Mouse (Mus musculus) neural tube, embryonic 14.5 days (tissue): ENCODE measurements around the gene Adrb1. TPM values are rescaled to one million over a fixed set of nuclear protein-coding genes. Genes with fewer than 3 reads are reported as not detected.
"Not testable (repeated sequence)": the region's sequence is repeated elsewhere in the genome, so short reads cannot be mapped to it uniquely, and the experiment has no call there.

Experiments
- ATAC-seq: fragments of 200-750 bp; cut with Nextera tagmentation; 2 replicates; pipeline ENCODE4 v1.8.0; 2017; ENCODE audit warnings: low read depth, mild to moderate bottlenecking, moderate TSS enrichment, moderate library complexity
- H3K27ac ChIP-seq: fragments of 300-500 bp; sonication (generic); 2 replicates; pipeline ENCODE4 v1.5.1; 2014; ENCODE audit warnings: low read depth, mild to moderate bottlenecking, control low read depth, low read length, moderate library complexity, mixed read lengths
- H3K27me3 ChIP-seq: fragments of 300-500 bp; sonication (generic); 2 replicates; pipeline ENCODE4 v1.6.1; 2014; ENCODE audit warnings: low read length; ENCODE audit not compliant: control insufficient read depth, insufficient read depth
- H3K36me3 ChIP-seq: fragments of 300-500 bp; sonication (generic); 2 replicates; pipeline ENCODE4 v1.6.1; 2014; ENCODE audit warnings: low read length, mixed read lengths; ENCODE audit not compliant: control insufficient read depth, insufficient read depth
- H3K4me1 ChIP-seq: fragments of 300-500 bp; sonication (generic); 2 replicates; pipeline ENCODE4 v1.6.1; 2014; ENCODE audit warnings: low read length; ENCODE audit not compliant: control insufficient read depth, insufficient read depth
- H3K4me2 ChIP-seq: fragments of 300-500 bp; sonication (generic); 2 replicates; pipeline ENCODE4 v1.6.1; 2014; ENCODE audit warnings: mild to moderate bottlenecking, low read depth, low read length, control low read depth
- H3K4me3 ChIP-seq: fragments of 300-500 bp; sonication (generic); 2 replicates; pipeline ENCODE4 v1.5.1; 2014; ENCODE audit warnings: low read depth, low read length, control low read depth, mixed read lengths
- H3K9ac ChIP-seq: fragments of 300-500 bp; sonication (generic); replicated peaks from 2 replicates; pipeline ENCODE4 v1.6.1; 2014; ENCODE audit warnings: low read depth, mild to moderate bottlenecking, control low read depth, low read length, mixed read lengths
- H3K9me3 ChIP-seq: fragments of 300-500 bp; sonication (generic); 2 replicates; pipeline ENCODE4 v1.6.1; 2016; ENCODE audit warnings: low read length; ENCODE audit not compliant: control insufficient read depth
- WGBS: fragments of 180-500 bp; shearing (Covaris S2); extraction: QIAGEN DNeasy Blood & Tissue Kit; methylation state at CpG from one replicate; pipeline ENCODE4 v1.1.7; 2014; 5-methylcytosine and 5-hydroxymethylcytosine counted together
- polyA plus RNA-seq: library from polyadenylated mRNA; unstranded; fragments of >200 nt; fragmentation: Nextera tagmentation; extraction: Ambion mirVana; gene quantifications from 2 replicates; pipeline ENCODE4 v1.2.1, GENCODE M21; 2014

The Adrb1 gene
- polyA plus RNA-seq, 1 experiment from 2014 or later = 1.8 TPM

DNA sequence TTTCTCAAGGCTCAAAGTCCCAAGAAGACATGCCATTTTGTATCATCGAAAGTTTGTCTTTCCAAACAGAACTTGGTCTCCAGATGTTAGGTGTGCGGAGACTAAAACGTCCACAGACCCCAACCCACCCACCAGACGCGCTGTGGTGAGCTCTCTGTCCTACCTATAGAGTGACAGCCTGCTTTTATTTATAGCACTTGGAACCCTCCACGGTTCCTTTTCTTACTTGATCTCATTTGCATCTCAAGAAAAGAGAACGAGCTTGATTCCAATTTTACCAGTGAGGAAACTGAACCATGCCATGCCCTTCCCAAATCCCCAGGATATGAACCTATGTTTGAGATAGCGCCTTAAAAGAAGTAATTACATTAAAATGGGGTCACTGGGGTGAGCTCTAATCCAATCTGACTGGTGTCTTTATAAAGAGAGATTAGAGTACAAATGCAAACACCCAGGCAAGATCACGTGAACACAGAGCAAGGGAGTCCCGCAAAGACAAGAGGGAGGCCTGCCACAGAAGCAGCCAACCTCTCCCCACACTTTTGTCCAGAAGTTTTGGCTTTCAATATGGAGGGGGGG is 51.5 kb downstream of the Adrb1 start:
- Histone ChIP-seq H3K4me1 (no peaks in the 10 kb centered on the region), H3K9me3 (no peaks in the 10 kb centered on the region), H3K4me2 (no peak overlapping the region), H3K9ac (no peak overlapping the region), H3K27me3 (peaks cover 7% of the 10 kb centered on the region; the same call in 1 of the 2 replicates), H3K4me3 (no peak overlapping the region), H3K36me3 (no peaks in the 10 kb centered on the region), H3K27ac (no peak overlapping the region)
- 50% methylated on average over 10 of the region's 10 CpGs for WGBS
- no peak for ATAC-seq

DNA sequence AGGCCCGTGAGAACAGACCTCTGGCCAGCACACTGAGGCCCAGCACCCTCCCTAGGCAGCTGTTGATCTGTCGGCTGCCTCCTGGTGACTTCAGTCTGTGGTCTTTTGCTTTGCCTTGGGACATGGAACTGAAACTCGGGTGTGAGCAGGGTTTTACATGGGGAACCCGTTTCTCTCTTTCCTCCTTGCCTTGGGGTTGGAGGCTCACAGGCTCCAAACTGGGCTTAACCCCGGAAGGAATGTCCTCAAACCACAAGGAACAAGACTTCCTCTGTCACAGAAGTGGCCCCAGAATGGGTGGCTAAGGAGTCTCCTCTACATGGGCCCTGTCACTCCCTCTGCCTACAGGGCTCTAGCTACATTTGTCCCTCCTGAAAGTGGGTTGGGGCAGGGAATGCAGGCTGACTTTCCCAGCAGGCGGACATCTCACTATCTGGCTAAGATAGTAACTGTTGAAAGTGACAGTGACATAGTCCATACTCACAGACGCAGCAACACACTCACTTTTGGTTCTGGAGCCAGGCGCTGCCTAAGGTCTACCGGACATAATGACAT is 52.5 kb downstream of the Adrb1 start:
- Histone ChIP-seq H3K27ac (no peak overlapping the region), H3K27me3 (peaks cover 7% of the 10 kb centered on the region; the same call in 1 of the 2 replicates), H3K4me2 (no peak overlapping the region), H3K9me3 (no peaks in the 10 kb centered on the region), H3K4me3 (no peak overlapping the region), H3K36me3 (no peaks in the 10 kb centered on the region), H3K9ac (no peak overlapping the region), H3K4me1 (no peaks in the 10 kb centered on the region)
- ATAC-seq = no peak
- WGBS = 76% methylated on average over 9 of the region's 9 CpGs

DNA sequence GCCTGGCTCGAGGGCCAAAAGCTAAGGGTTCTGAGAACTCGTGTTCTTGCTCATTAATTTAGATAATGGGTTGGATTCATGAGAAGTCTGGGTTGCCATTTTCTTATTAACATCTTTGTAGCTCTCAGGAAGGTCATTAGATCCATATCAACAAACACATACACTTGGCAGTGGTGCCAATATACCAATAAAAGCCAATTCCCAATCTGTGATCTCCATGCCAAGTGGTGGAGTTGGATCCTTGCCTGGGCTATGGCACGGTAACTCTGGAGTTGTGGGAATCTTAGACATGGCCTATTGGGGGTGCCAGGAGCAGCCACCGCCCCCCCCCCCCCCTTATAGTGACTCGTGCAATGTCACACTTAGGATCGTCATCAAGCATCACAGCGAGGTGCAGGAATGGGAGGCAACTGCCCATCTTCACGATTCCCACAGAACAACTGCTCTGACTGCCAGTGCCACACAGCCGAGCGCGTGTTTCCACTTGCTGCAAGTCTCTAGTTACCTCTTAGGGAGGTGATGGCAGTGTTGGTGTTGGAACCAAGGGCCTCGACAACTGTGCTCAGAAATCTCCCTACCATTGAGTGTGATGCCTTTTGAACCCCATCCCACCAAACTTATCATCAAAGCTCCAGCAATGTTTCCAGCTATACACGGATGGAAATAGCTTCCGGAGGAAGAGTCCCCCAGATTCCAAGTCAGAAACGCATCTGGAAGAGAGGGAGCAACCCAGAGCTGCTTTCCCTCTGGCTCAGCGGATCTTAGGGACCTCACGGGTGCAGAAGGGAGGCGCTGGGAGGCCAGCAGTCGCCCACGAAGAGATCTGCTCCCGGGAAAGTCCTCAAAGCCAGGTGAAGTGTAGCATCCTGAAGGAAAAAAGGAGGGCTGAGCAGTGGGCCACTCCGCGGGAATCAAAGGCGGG is 53.2 kb downstream of the Adrb1 start:
- Histone ChIP-seq H3K9ac (no peak overlapping the region), H3K9me3 (no peaks in the 10 kb centered on the region), H3K36me3 (no peaks in the 10 kb centered on the region), H3K27ac (no peak overlapping the region), H3K27me3 (peaks cover 7% of the 10 kb centered on the region; the same call in 1 of the 2 replicates), H3K4me3 (0 out of 2 replicates have a peak overlapping the region, but pooled peaks have one; percentile 2), H3K4me2 (peak overlapping the region; percentile 30), H3K4me1 (no peaks in the 10 kb centered on the region)
- ATAC-seq = no peak
- 31% methylated on average over 24 of the region's 24 CpGs for WGBS

DNA sequence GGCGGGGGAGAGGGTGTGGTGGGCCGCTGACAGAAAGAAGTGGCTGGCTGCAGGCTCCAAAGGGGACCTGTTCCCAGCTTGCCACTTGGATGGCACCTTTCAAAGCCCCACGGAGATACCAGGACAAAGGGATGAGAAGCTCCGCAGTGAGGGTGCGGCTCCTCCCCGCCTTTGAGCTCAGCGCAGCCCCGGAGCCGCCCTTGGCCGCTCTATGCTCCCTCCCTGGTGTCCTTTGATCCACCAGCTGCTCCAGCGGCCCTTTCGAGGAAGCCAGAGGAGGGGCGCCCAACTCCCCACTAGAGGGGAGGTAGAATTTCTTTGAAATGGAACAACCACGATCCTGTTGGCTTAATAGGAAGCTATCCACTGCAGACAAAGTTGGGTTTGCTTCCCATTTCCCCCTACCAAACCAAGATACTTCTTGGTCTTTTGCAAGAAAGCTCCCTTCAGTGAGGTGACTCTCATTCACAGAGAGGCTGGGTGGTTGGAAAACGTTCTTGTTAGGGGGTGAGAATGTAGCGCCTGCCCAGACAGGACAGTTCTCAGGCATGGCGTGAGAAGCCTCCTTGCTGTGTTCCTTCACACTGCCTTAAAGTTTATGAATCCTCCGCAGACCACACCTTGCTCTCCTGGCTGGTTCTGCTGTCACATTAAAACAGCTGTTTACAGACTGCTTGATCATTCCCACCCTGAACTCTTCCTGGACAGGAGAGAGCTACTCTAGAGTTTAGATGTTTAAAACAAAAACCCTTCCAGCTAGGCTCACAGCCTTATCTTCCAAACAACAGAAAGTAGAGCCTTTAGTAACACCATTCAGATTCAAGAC is 54.1 kb downstream of the Adrb1 start:
- no peak overlapping the region for H3K9ac ChIP-seq
- H3K9me3 ChIP-seq = no peaks in the 10 kb centered on the region
- peaks cover 7% of the 10 kb centered on the region; the same call in 1 of the 2 replicates for H3K27me3 ChIP-seq
- no peak overlapping the region for H3K27ac ChIP-seq
- H3K4me1 ChIP-seq = no peaks in the 10 kb centered on the region
- H3K4me2 ChIP-seq = peak overlapping the region; percentile 30
- H3K36me3 ChIP-seq = no peaks in the 10 kb centered on the region
- no peak for ATAC-seq
- 0 out of 2 replicates have a peak overlapping the region, but pooled peaks have one; percentile 2 for H3K4me3 ChIP-seq
- WGBS = 6% methylated on average over 18 of the region's 18 CpGs

DNA sequence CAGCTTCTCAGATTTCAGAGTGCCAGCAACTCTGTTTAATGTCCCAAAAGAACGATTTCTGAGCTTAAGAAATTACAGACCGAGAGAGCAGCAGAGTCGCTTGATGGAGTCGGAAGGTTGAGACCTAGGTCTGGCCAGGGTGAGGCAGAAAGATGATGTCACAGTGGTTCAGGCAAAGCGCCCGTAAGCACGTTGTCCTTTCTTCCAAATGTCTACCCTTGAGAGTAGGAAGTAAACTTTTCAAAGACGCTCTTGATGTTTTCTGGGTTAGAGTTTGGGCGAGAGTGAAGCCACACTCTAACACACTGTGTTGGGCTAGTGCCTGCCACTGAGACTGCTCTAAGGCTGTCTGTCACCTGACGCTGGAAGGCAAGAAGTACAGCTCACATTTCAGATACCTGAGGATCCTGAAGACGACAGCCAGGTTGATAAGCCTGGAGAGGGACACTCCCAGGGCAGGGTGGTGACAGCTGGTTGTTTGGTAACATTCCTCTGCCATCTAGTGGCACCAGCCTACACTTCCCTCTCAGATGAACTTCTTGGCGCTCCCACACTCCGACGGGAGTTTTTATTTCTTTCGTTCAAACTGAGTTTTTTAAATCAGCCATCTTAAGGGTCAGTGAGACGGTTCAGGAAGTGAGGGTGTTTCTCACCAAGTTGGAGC is 54.9 kb downstream of the Adrb1 start:
- no peaks in the 10 kb centered on the region for H3K9me3 ChIP-seq
- ATAC-seq = peak; percentile 65; the same call in 1 of the 2 replicates
- peaks cover 7% of the 10 kb centered on the region; the same call in 1 of the 2 replicates for H3K27me3 ChIP-seq
- H3K36me3 ChIP-seq = no peaks in the 10 kb centered on the region
- no peaks in the 10 kb centered on the region for H3K4me1 ChIP-seq
- no peak overlapping the region for H3K9ac ChIP-seq
- no peak overlapping the region for H3K4me3 ChIP-seq
- no peak overlapping the region for H3K4me2 ChIP-seq
- no peak overlapping the region for H3K27ac ChIP-seq
- WGBS = 42% methylated on average over 16 of the region's 16 CpGs

DNA sequence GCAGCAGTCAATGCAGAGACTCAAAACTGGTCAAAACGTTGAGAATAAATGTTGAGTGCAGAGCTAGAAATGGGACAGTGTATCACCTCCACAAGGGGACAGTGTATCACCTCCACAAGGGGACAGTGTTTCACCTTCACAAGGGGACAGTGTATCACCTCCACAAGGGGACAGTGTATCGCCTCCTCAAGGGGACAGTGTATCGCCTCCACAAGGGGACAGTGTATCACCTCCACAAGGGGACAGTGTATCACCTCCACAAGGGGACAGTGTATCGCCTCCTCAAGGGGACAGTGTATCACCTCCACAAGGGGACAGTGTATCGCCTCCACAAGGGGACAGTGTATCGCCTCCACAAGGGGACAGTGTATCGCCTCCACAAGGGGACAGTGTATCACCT is 56.5 kb downstream of the Adrb1 start:
- not testable (repeated sequence) for H3K36me3 ChIP-seq, ATAC-seq, H3K9me3 ChIP-seq, H3K27ac ChIP-seq, H3K4me3 ChIP-seq, H3K4me2 ChIP-seq, H3K27me3 ChIP-seq, H3K4me1 ChIP-seq, H3K9ac ChIP-seq
- 95% methylated on average over 7 of the region's 7 CpGs for WGBS

Other genes starting within 250 kb of the Adrb1 start
- 11.4 TPM in 2 replicates for gene Dclre1a, start 174.0 kb upstream of the Adrb1 start, polyA plus RNA-seq
- gene Nhlrc2, start 173.9 kb upstream of the Adrb1 start, polyA plus RNA-seq = 9.4 and 9.5 TPM in 2 replicates
- gene Ccdc186, start 100.0 kb downstream of the Adrb1 start, polyA plus RNA-seq = 25.0 and 25.4 TPM in 2 replicates
- gene Tdrd1, start 104.0 kb downstream of the Adrb1 start, polyA plus RNA-seq = 0.86 and 1.2 TPM in 2 replicates
- gene Vwa2, start 152.1 kb downstream of the Adrb1 start, polyA plus RNA-seq = 0.16 and 0.18 TPM in 2 replicates